Mouse (Mus musculus): ENCODE data around the gene Fam104a. TPM values are rescaled to one million over a fixed set of nuclear protein-coding genes. Genes with fewer than 3 reads are reported as not detected.
A peak's percentile ranks its signal among the peaks of the same experiment; 100 is the strongest.

Gene Fam104a
- total RNA-seq, 2 experiments from 2014 or later: 29.0 to 33.0 TPM

GRCm38 (mm10) chr11:113691851-113692250, 7.9 kb upstream of the Fam104a start:
- no peak for DNase-seq
- Histone ChIP-seq H3K4me3 (no peak overlapping the region), H3K27ac (no peak overlapping the region)
- intact Hi-C loops (cut with DNase I): no loop called here
- TF ChIP-seq CTCF (IDR thresholded peaks at IDR 0.05): no peak

GRCm38 (mm10) chr11:113691318-113691717, 7.4 kb upstream of the Fam104a start:
- Histone ChIP-seq H3K27ac (no peak overlapping the region), H3K4me3 (no peak overlapping the region)
- no peak for TF ChIP-seq CTCF (IDR thresholded peaks at IDR 0.05)
- no peak for DNase-seq
- intact Hi-C loops (cut with DNase I): no loop called here

- TF ChIP-seq CTCF (IDR thresholded peaks at IDR 0.05): no peak
- DNase-seq: no peak
- intact Hi-C loops (cut with DNase I): no loop called here
- H3K4me3 ChIP-seq: no peak overlapping the region
- no peak overlapping the region for H3K27ac ChIP-seq
Measured at GRCm38 (mm10) chr11:113690506-113690905, 6.6 kb upstream of the Fam104a start.

- no peak for DNase-seq
- TF ChIP-seq CTCF (IDR thresholded peaks at IDR 0.05): no peak
- H3K27ac ChIP-seq: no peak overlapping the region
- H3K4me3 ChIP-seq: no peak overlapping the region
- intact Hi-C loops (cut with DNase I): no loop called here
Measured at GRCm38 (mm10) chr11:113687031-113687430, 3.1 kb upstream of the Fam104a start.

- DNase-seq: peak; percentile 10
- peak overlapping the region; percentile 92 for H3K27ac ChIP-seq
- no peak for TF ChIP-seq CTCF (IDR thresholded peaks at IDR 0.05)
- H3K4me3 ChIP-seq: peak overlapping the region; percentile 89
- intact Hi-C loops (cut with DNase I): loop anchor here (5.0 kb wide), 1 partner anchor 38 kb away; the partner anchor contains the start of gene Cog1
Measured at GRCm38 (mm10) chr11:113684707-113685426, 912 bp upstream of the Fam104a start.

GRCm38 (mm10) chr11:113683627-113683956, 363 bp downstream of the Fam104a start:
- Histone ChIP-seq H3K4me3 (peak overlapping the region; percentile 89), H3K27ac (peak overlapping the region; percentile 92)
- no peak for TF ChIP-seq CTCF (IDR thresholded peaks at IDR 0.05)
- intact Hi-C loops (cut with DNase I): loop anchor here (5.0 kb wide), 1 partner anchor 36 kb away; the partner anchor contains the start of gene Cog1
- DNase-seq: no peak

GRCm38 (mm10) chr11:113682897-113683626, 893 bp downstream of the Fam104a start:
- peak overlapping the region; percentile 89 for H3K4me3 ChIP-seq
- peak overlapping the region; percentile 92 for H3K27ac ChIP-seq
- peak; percentile 59 for DNase-seq
- intact Hi-C loops (cut with DNase I): loop anchor here (5.0 kb wide), 1 partner anchor 36 kb away; the partner anchor contains the start of gene Cog1
- TF ChIP-seq CTCF (IDR thresholded peaks at IDR 0.05): no peak

- Histone ChIP-seq H3K27ac (peak overlapping the region; percentile 92), H3K4me3 (peak overlapping the region; percentile 89; the same call in 1 of the 2 replicates)
- peak; percentile 7 for DNase-seq
- intact Hi-C loops (cut with DNase I): loop anchor here (5.0 kb wide), 1 partner anchor 35 kb away; the partner anchor contains the start of gene Cog1
- TF ChIP-seq CTCF (IDR thresholded peaks at IDR 0.05): no peak
Measured at GRCm38 (mm10) chr11:113681979-113682378, 2.0 kb downstream of the Fam104a start.

GRCm38 (mm10) chr11:113680954-113681353, 3.0 kb downstream of the Fam104a start:
- no peak overlapping the region for H3K4me3 ChIP-seq
- intact Hi-C loops (cut with DNase I): loop anchor here (5.0 kb wide), 1 partner anchor 34 kb away; the partner anchor contains the start of gene Cog1
- peak overlapping the region; percentile 21 for H3K27ac ChIP-seq
- no peak for TF ChIP-seq CTCF (IDR thresholded peaks at IDR 0.05)
- DNase-seq: peak; percentile 11

GRCm38 (mm10) chr11:113678373-113678772, 5.6 kb downstream of the Fam104a start:
- DNase-seq: peak; percentile 52
- Histone ChIP-seq H3K27ac (peak overlapping the region; percentile 75), H3K4me3 (no peak overlapping the region)
- intact Hi-C loops (cut with DNase I): no loop called here
- peak; percentile 8; the same call in 1 of the 2 replicates for TF ChIP-seq CTCF (IDR thresholded peaks at IDR 0.05)

GRCm38 (mm10) chr11:113677378-113677777, 6.6 kb downstream of the Fam104a start:
- Histone ChIP-seq H3K4me3 (no peak overlapping the region), H3K27ac (peak overlapping the region; percentile 75)
- intact Hi-C loops (cut with DNase I): no loop called here
- DNase-seq: peak; percentile 9
- TF ChIP-seq CTCF (IDR thresholded peaks at IDR 0.05): no peak

- no peak for TF ChIP-seq CTCF (IDR thresholded peaks at IDR 0.05)
- Histone ChIP-seq H3K27ac (peak overlapping the region; percentile 75), H3K4me3 (no peak overlapping the region)
- peak; percentile 17 for DNase-seq
- intact Hi-C loops (cut with DNase I): no loop called here
Measured at GRCm38 (mm10) chr11:113676847-113677246, 7.1 kb downstream of the Fam104a start.

- TF ChIP-seq CTCF (IDR thresholded peaks at IDR 0.05): no peak
- intact Hi-C loops (cut with DNase I): no loop called here
- Histone ChIP-seq H3K4me3 (no peak overlapping the region), H3K27ac (peak overlapping the region; percentile 78)
- DNase-seq: peak; percentile 28
Measured at GRCm38 (mm10) chr11:113674595-113674994, 9.4 kb downstream of the Fam104a start.

Measured in gastrocnemius, adult 2 months (tissue).